Mouse (Mus musculus) cerebellum, adult 2 months (tissue): ENCODE measurements around the gene Adipor1. TPM values are rescaled to one million over a fixed set of nuclear protein-coding genes. Genes with fewer than 3 reads are reported as not detected.
A peak's percentile ranks its signal among the peaks of the same experiment; 100 is the strongest.
"Not testable (repeated sequence)": the region's sequence is repeated elsewhere in the genome, so short reads cannot be mapped to it uniquely, and the experiment has no call there.

Experiments
- DNase-seq, 2 experiments: peaks; one replicate each; pipeline ENCODE4 v3.0.0; 2021
- H3K27ac ChIP-seq: fragments of 200-500 bp; 2 replicates; pipeline ENCODE4 v1.5.1; 2012; ENCODE audit warnings: low read length, control low read depth, inconsistent platforms; ENCODE audit not compliant: insufficient read depth
- H3K27me3 ChIP-seq: fragments of 200-500 bp; 2 replicates; pipeline ENCODE4 v1.6.1; 2012; ENCODE audit warnings: inconsistent platforms, mild to moderate bottlenecking, low read length, moderate library complexity; ENCODE audit not compliant: control insufficient read depth, insufficient read depth
- H3K4me1 ChIP-seq: fragments of 200-500 bp; 2 replicates; pipeline ENCODE4 v1.6.1; 2011; ENCODE audit warnings: low read length; ENCODE audit not compliant: control insufficient read depth, insufficient read depth
- H3K4me3 ChIP-seq: fragments of 200-500 bp; replicated peaks from 2 replicates; pipeline ENCODE3; 2011; ENCODE audit warnings: mild to moderate bottlenecking, low read depth, low read length, control low read depth; ENCODE audit not compliant: insufficient read depth
- CTCF ChIP-seq: fragments of 200-500 bp; IDR thresholded peaks from 2 replicates; pipeline ENCODE4 v1.5.1; 2011; ENCODE audit warnings: low read depth, mild to moderate bottlenecking, control low read depth, low read length, moderate library complexity, borderline replicate concordance; ENCODE audit not compliant: insufficient read depth
- POLR2A ChIP-seq: fragments of 200-500 bp; IDR thresholded peaks from 2 replicates; pipeline ENCODE4 v1.6.1; 2011; ENCODE audit warnings: low read length, control low read depth, borderline replicate concordance; ENCODE audit not compliant: insufficient read depth
- WGBS: fragments of 180-500 bp; shearing (Covaris S2); methylation state at CpG from one replicate; pipeline ENCODE4 v1.1.7; 2018; 5-methylcytosine and 5-hydroxymethylcytosine counted together
- polyA plus RNA-seq: library from polyadenylated mRNA; depleted of rRNA; stranded (reverse); fragments of >200 nt; gene quantifications from 2 replicates; pipeline ENCODE4 v1.2.3, GENCODE M21; 2012

The Adipor1 gene
- polyA plus RNA-seq, 1 experiment = 70.2 TPM

GRCm38 (mm10) chr1:134426289-134426688, 11.1 kb downstream of the Adipor1 start:
- Histone ChIP-seq H3K4me3 (no peak overlapping the region), H3K27me3 (no peaks in the 10 kb centered on the region), H3K4me1 (no peaks in the 10 kb centered on the region), H3K27ac (no peak overlapping the region)
- DNase-seq = no peak
- TF ChIP-seq POLR2A (no peak), CTCF (no peak)
- 77% methylated on average over 5 of the region's 5 CpGs for WGBS

GRCm38 (mm10) chr1:134433002-134433401, 17.8 kb downstream of the Adipor1 start:
- H3K4me1 ChIP-seq = no peaks in the 10 kb centered on the region

GRCm38 (mm10) chr1:134433473-134433872, 18.3 kb downstream of the Adipor1 start:
- no peak overlapping the region for H3K4me3 ChIP-seq
- no peak for TF ChIP-seq CTCF
- no peak overlapping the region for H3K27ac ChIP-seq
- 89% methylated on average over 4 of the region's 4 CpGs for WGBS
- H3K27me3 ChIP-seq = no peaks in the 10 kb centered on the region
- H3K4me1 ChIP-seq = no peaks in the 10 kb centered on the region
- DNase-seq = no peak

More at GRCm38 (mm10) chr1:134433002-134433401, 17.8 kb downstream of the Adipor1 start:
- no peak for DNase-seq
- Histone ChIP-seq H3K27ac (no peak overlapping the region), H3K4me3 (no peak overlapping the region), H3K27me3 (no peaks in the 10 kb centered on the region)
- WGBS = 86% methylated on average over 10 of the region's 10 CpGs
- TF ChIP-seq CTCF (no peak), POLR2A (no peak)

- Histone ChIP-seq H3K27ac (no peak overlapping the region), H3K27me3 (no peaks in the 10 kb centered on the region), H3K4me1 (no peaks in the 10 kb centered on the region), H3K4me3 (no peak overlapping the region)
- no peak for DNase-seq
- TF ChIP-seq POLR2A = no peak
- peak; percentile 26; the same call in 1 of the 2 replicates for TF ChIP-seq CTCF
- 29% methylated on average over 4 of the region's 4 CpGs for WGBS
Measured at GRCm38 (mm10) chr1:134435414-134435813, 20.2 kb downstream of the Adipor1 start.

- H3K4me1 ChIP-seq = no peaks in the 10 kb centered on the region
- no peak for DNase-seq
- no peak overlapping the region for H3K27ac ChIP-seq
- H3K4me3 ChIP-seq = no peak overlapping the region
- H3K27me3 ChIP-seq = no peaks in the 10 kb centered on the region
- 91% methylated on average over 6 of the region's 6 CpGs for WGBS
- TF ChIP-seq POLR2A (no peak), CTCF (no peak)
Measured at GRCm38 (mm10) chr1:134440437-134440836, 25.3 kb downstream of the Adipor1 start.

GRCm38 (mm10) chr1:134441737-134442136, 26.6 kb downstream of the Adipor1 start:
- not testable (repeated sequence) for H3K4me1 ChIP-seq, H3K27me3 ChIP-seq, DNase-seq, H3K27ac ChIP-seq, H3K4me3 ChIP-seq
- 91% methylated on average over 8 of the region's 10 CpGs for WGBS

- no peak overlapping the region for H3K4me3 ChIP-seq
- 95% methylated on average over 3 of the region's 3 CpGs for WGBS
- no peaks in the 10 kb centered on the region for H3K27me3 ChIP-seq
- DNase-seq = no peak
- H3K4me1 ChIP-seq = no peaks in the 10 kb centered on the region
- no peak for TF ChIP-seq CTCF
- TF ChIP-seq POLR2A = no peak
- no peak overlapping the region for H3K27ac ChIP-seq
Measured at GRCm38 (mm10) chr1:134442394-134442793, 27.2 kb downstream of the Adipor1 start.

GRCm38 (mm10) chr1:134443288-134443687, 28.1 kb downstream of the Adipor1 start:
- not testable (repeated sequence) for H3K27me3 ChIP-seq, H3K4me3 ChIP-seq, H3K4me1 ChIP-seq, H3K27ac ChIP-seq, DNase-seq
- 24% methylated on average over 1 of the region's 1 CpGs for WGBS

- WGBS = 74% methylated on average over 2 of the region's 2 CpGs
- no peak overlapping the region for H3K27ac ChIP-seq
Measured at GRCm38 (mm10) chr1:134445418-134445817, 30.2 kb downstream of the Adipor1 start.

GRCm38 (mm10) chr1:134448537-134448936, 33.4 kb downstream of the Adipor1 start:
- H3K27me3 ChIP-seq, H3K27ac ChIP-seq, DNase-seq, H3K4me1 ChIP-seq, H3K4me3 ChIP-seq: not testable (repeated sequence)
- 69% methylated on average over 3 of the region's 3 CpGs for WGBS

More at GRCm38 (mm10) chr1:134445418-134445817, 30.2 kb downstream of the Adipor1 start:
- H3K4me1 ChIP-seq = no peaks in the 10 kb centered on the region
- no peak for TF ChIP-seq CTCF
- no peak for TF ChIP-seq POLR2A
- no peak overlapping the region for H3K4me3 ChIP-seq
- no peak for DNase-seq
- no peaks in the 10 kb centered on the region for H3K27me3 ChIP-seq
